Mouse (Mus musculus) bone marrow macrophage, adult 2 months (primary cell): Measurements from ENCODE around the gene 1700008O03Rik.

Experiments used
- CTCF ChIP-seq: IDR thresholded peaks from 2 replicates; pipeline ENCODE4 v1.5.1; 2012; ENCODE audit warnings: low read depth, mild to moderate bottlenecking, low read length, moderate library complexity
- POLR2A ChIP-seq: IDR thresholded peaks from 2 replicates; pipeline ENCODE4 v1.6.1; 2012; ENCODE audit warnings: mild to moderate bottlenecking, low read depth, low read length, borderline replicate concordance

GRCm38 (mm10) chr7:44353601-44354340 is 31.8 kb downstream of the 1700008O03Rik start:
- TF ChIP-seq POLR2A: no peak
- no peak for TF ChIP-seq CTCF
